Comparison of ENCODE assay signal across 23 mouse cellular contexts in the genomic region with DNA sequence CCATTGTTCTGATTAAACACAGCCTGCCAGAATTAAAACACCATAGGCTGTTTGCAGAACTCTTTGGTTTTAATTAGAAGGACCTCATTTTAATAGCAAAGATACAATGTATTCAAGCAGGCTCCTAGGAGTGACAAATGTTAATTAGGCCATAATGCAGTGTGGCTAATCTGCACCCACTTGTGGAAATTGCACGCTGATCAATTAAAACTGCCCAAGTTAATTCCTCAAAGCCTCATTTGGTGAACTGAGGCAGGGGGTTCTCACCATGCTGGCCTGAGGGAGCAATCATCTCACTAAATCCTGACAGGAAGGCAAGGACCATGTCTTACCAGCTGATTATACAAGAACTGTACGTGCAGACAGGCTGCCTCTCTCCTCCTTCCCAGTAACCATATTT.
A peak's percentile ranks its signal among the peaks of the same experiment; 100 is the strongest.
DNase-seq lines count a peak whose midpoint lies in the region; ATAC-seq lines count a peak whose summit lies in the region.
"Had no signal": no experiment of that assay in that cellular context is flagged by ENCODE, and none has a peak within 500 bp of the region (broad histone marks: within the 10 kb centered on the region; RNA-seq: fewer than 3 reads in every experiment).

No protein-coding gene starts in this region.

- H3K4me1 ChIP-seq in forebrain, embryonic 12.5 days: no peaks in the 10 kb centered on the region; the same call in 1 of the 2 replicates
- peaks cover 10% of the 10 kb centered on the region for H3K4me1 ChIP-seq in forebrain, embryonic 10.5 days
- no peaks in the 10 kb centered on the region for H3K4me1 ChIP-seq in midbrain, embryonic 15.5 days
- H3K4me1 ChIP-seq in midbrain, embryonic 16.5 days (ENCODE audit: control insufficient read depth, insufficient read depth, low read length): no peaks in the 10 kb centered on the region
- peaks cover 5% of the 10 kb centered on the region; the same call in 1 of the 2 replicates for H3K4me1 ChIP-seq in forebrain, embryonic 16.5 days (replicated peaks; ENCODE audit: control insufficient read depth, insufficient read depth, low read length)
- H3K4me1 ChIP-seq: embryonic facial prominence, embryonic 10.5 days; heart, embryonic 10.5 days; intestine, embryonic 15.5 days had no signal

- no peaks in the 10 kb centered on the region for H3K27me3 ChIP-seq in forebrain, embryonic 12.5 days
- no peaks in the 10 kb centered on the region for H3K27me3 ChIP-seq in forebrain, embryonic 10.5 days (ENCODE audit: poor library complexity, severe bottlenecking)
- H3K27me3 ChIP-seq in midbrain, embryonic 15.5 days (replicated peaks): no peaks in the 10 kb centered on the region
- no peaks in the 10 kb centered on the region; the same call in 1 of the 2 replicates for H3K27me3 ChIP-seq in midbrain, embryonic 16.5 days (ENCODE audit: control insufficient read depth, insufficient read depth, low read depth, low read length)
- no peaks in the 10 kb centered on the region for H3K27me3 ChIP-seq in forebrain, embryonic 16.5 days (replicated peaks; ENCODE audit: control insufficient read depth, insufficient read depth, low read length)
- H3K27me3 ChIP-seq: intestine, embryonic 15.5 days; neural tube, embryonic 15.5 days had no signal

- H3K36me3 ChIP-seq in forebrain, embryonic 12.5 days (replicated peaks): no peaks in the 10 kb centered on the region
- no peaks in the 10 kb centered on the region for H3K36me3 ChIP-seq in forebrain, embryonic 10.5 days (replicated peaks)
- no peaks in the 10 kb centered on the region for H3K36me3 ChIP-seq in midbrain, embryonic 15.5 days (replicated peaks)
- no peaks in the 10 kb centered on the region for H3K36me3 ChIP-seq in midbrain, embryonic 16.5 days (ENCODE audit: control insufficient read depth, insufficient read depth, low read length)
- no peaks in the 10 kb centered on the region for H3K36me3 ChIP-seq in forebrain, embryonic 16.5 days (ENCODE audit: control insufficient read depth, insufficient read depth)
- H3K36me3 ChIP-seq: embryonic facial prominence, embryonic 10.5 days; heart, embryonic 10.5 days; intestine, embryonic 15.5 days; neural tube, embryonic 15.5 days had no signal

- H3K9ac ChIP-seq in forebrain, embryonic 12.5 days: no peak overlapping the region
- no peak overlapping the region for H3K9ac ChIP-seq in midbrain, embryonic 15.5 days
- no peak overlapping the region for H3K9ac ChIP-seq in midbrain, embryonic 16.5 days (ENCODE audit: low read depth, low read length)
- H3K9ac ChIP-seq in forebrain, embryonic 16.5 days (replicated peaks; ENCODE audit: low read depth, low read length): no peak overlapping the region
- H3K9ac ChIP-seq: intestine, embryonic 15.5 days; neural tube, embryonic 15.5 days had no signal

- ATAC-seq in forebrain, embryonic 12.5 days (ENCODE audit: low FRiP score): peak; percentile 49; the same call in 1 of the 2 replicates
- peak; percentile 63; the same call in 1 of the 2 replicates for ATAC-seq in midbrain, embryonic 15.5 days (replicated peaks)
- ATAC-seq in midbrain, embryonic 16.5 days: no peak
- ATAC-seq in forebrain, embryonic 16.5 days: peak; percentile 54
- ATAC-seq: intestine, embryonic 15.5 days had no signal

- no peak overlapping the region for H3K27ac ChIP-seq in forebrain, embryonic 12.5 days
- no peak overlapping the region for H3K27ac ChIP-seq in forebrain, embryonic 10.5 days
- no peak overlapping the region for H3K27ac ChIP-seq in midbrain, embryonic 15.5 days
- H3K27ac ChIP-seq in midbrain, embryonic 16.5 days (ENCODE audit: low read length): no peak overlapping the region
- H3K27ac ChIP-seq in forebrain, embryonic 16.5 days (ENCODE audit: low read length): no peak overlapping the region
- H3K27ac ChIP-seq: embryonic facial prominence, embryonic 10.5 days; gastrocnemius, adult 2 months; heart, embryonic 10.5 days; intestine, embryonic 15.5 days; layer of hippocampus, adult 2 months; neural tube, embryonic 15.5 days had no signal

- H3K4me3 ChIP-seq in forebrain, embryonic 12.5 days (replicated peaks): no peak overlapping the region
- H3K4me3 ChIP-seq in forebrain, embryonic 10.5 days: no peak overlapping the region
- H3K4me3 ChIP-seq in midbrain, embryonic 15.5 days: no peak overlapping the region
- no peak overlapping the region for H3K4me3 ChIP-seq in midbrain, embryonic 16.5 days (ENCODE audit: low read depth, low read length)
- H3K4me3 ChIP-seq in forebrain, embryonic 16.5 days (replicated peaks; ENCODE audit: low read length): no peak overlapping the region
- H3K4me3 ChIP-seq: embryonic facial prominence, embryonic 10.5 days; gastrocnemius, adult 2 months; heart, embryonic 10.5 days; intestine, embryonic 15.5 days; layer of hippocampus, adult 2 months; myocyte; neural tube, embryonic 15.5 days had no signal

- H3K9me3 ChIP-seq in forebrain, embryonic 12.5 days: no peaks in the 10 kb centered on the region
- H3K9me3 ChIP-seq in forebrain, embryonic 10.5 days: no peaks in the 10 kb centered on the region
- H3K9me3 ChIP-seq in midbrain, embryonic 15.5 days: no peaks in the 10 kb centered on the region
- no peaks in the 10 kb centered on the region for H3K9me3 ChIP-seq in midbrain, embryonic 16.5 days (replicated peaks; ENCODE audit: control insufficient read depth, low read length, poor library complexity, severe bottlenecking)
- H3K9me3 ChIP-seq in forebrain, embryonic 16.5 days (ENCODE audit: control insufficient read depth, low read length): no peaks in the 10 kb centered on the region
- H3K9me3 ChIP-seq: embryonic facial prominence, embryonic 10.5 days; heart, embryonic 10.5 days; intestine, embryonic 15.5 days; neural tube, embryonic 15.5 days had no signal

- H3K4me2 ChIP-seq in forebrain, embryonic 12.5 days: no peak overlapping the region
- no peak overlapping the region for H3K4me2 ChIP-seq in midbrain, embryonic 15.5 days
- no peak overlapping the region for H3K4me2 ChIP-seq in midbrain, embryonic 16.5 days (ENCODE audit: low read length)
- H3K4me2 ChIP-seq in forebrain, embryonic 16.5 days (ENCODE audit: low read length): no peak overlapping the region
- H3K4me2 ChIP-seq: intestine, embryonic 15.5 days; neural tube, embryonic 15.5 days had no signal

- no peak for DNase-seq in forebrain, embryonic 10.5 days (ENCODE audit: extremely low spot score, low spot score)
- DNase-seq in kidney, postnatal 10 days: no peak
- no peak for DNase-seq in frontal cortex, postnatal 25 days (ENCODE audit: low spot score in 2 of 2)
- DNase-seq: adrenal gland, postnatal 25 days; cerebellum, adult 11 months; cerebellum, adult 9-11 months; gastrocnemius, adult 2 months; heart, postnatal 4 days; kidney, adult 8-10 months; kidney, postnatal 25 days; lung, postnatal 4 days; thymus, adult 18-20 months; thymus, postnatal 36 days had no signal

- 8% methylated on average over 2 of the region's 2 CpGs for WGBS in forebrain, embryonic 12.5 days
- WGBS in forebrain, embryonic 10.5 days: 38% methylated on average over 2 of the region's 2 CpGs
- 31% methylated on average over 2 of the region's 2 CpGs for WGBS in midbrain, embryonic 15.5 days
- 24% methylated on average over 2 of the region's 2 CpGs for WGBS in midbrain, embryonic 16.5 days
- WGBS in forebrain, embryonic 16.5 days: 12% methylated on average over 2 of the region's 2 CpGs
